Mouse (Mus musculus) heart, postnatal 14 days (tissue): ENCODE results near the gene Chrna4. TPM values are rescaled to one million over a fixed set of nuclear protein-coding genes. Genes with fewer than 3 reads are reported as not detected.

ENCODE experiments used
- DNase-seq, 2 experiments: peaks; one replicate each; pipeline ENCODE4 v3.0.0; 2021 to 2022
- intact Hi-C: fragments of 180-260 bp; cut with DNase I; formaldehyde crosslinking; loops from one replicate; pipeline ENCODE4 v1.15.1; 2025
- total RNA-seq, 2 experiments: library from RNA; stranded (reverse); gene quantifications; 2 replicates each; pipeline ENCODE4 v1.2.3; 2021

Gene Chrna4
- total RNA-seq, 2 experiments from 2014 or later: 0.17 TPM; not detected in 1

GRCm38 (mm10) chr2:181039356-181039680 is 4.0 kb downstream of the Chrna4 start:
- intact Hi-C loops: no loop called here

GRCm38 (mm10) chr2:181038644-181039355 is 4.5 kb downstream of the Chrna4 start:
- DNase-seq: peak; percentile 6 to 27
- intact Hi-C loops: no loop called here

More at GRCm38 (mm10) chr2:181039356-181039680, 4.0 kb downstream of the Chrna4 start:
- no peak for DNase-seq

GRCm38 (mm10) chr2:181036561-181036960 is 6.8 kb downstream of the Chrna4 start:
- DNase-seq: no peak
- intact Hi-C loops: no loop called here

GRCm38 (mm10) chr2:181035186-181035585 is 8.2 kb downstream of the Chrna4 start:
- DNase-seq: no peak
- intact Hi-C loops: no loop called here

- peak; percentile 8 to 20 for DNase-seq
- intact Hi-C loops: loop anchor here (2.0 kb wide), 1 partner anchor 25 kb away; no protein-coding TSS in a partner anchor
Observed at GRCm38 (mm10) chr2:181033310-181033709, 10.0 kb downstream of the Chrna4 start.

- intact Hi-C loops: loop anchor here (2.0 kb wide), 1 partner anchor 26 kb away; no protein-coding TSS in a partner anchor
- DNase-seq: peak; percentile 26 to 45
Observed at GRCm38 (mm10) chr2:181032407-181032806, 10.9 kb downstream of the Chrna4 start.

GRCm38 (mm10) chr2:181031406-181031934 is 11.9 kb downstream of the Chrna4 start:
- no peak for DNase-seq
- intact Hi-C loops: no loop called here

- intact Hi-C loops: no loop called here
- DNase-seq: no peak
Observed at GRCm38 (mm10) chr2:181008339-181008738, 35.0 kb downstream of the Chrna4 start.

GRCm38 (mm10) chr2:181007054-181007453 is 36.3 kb downstream of the Chrna4 start:
- DNase-seq: no peak
- intact Hi-C loops: no loop called here

GRCm38 (mm10) chr2:180996905-180997304 is 46.4 kb downstream of the Chrna4 start:
- intact Hi-C loops: loop anchor here (1.0 kb wide), 2 partner anchors 63 to 75 kb away; no protein-coding TSS in a partner anchor

GRCm38 (mm10) chr2:180996436-180996835 is 46.9 kb downstream of the Chrna4 start:
- intact Hi-C loops: loop anchor here (1.0 kb wide), 2 partner anchors 64 to 76 kb away; no protein-coding TSS in a partner anchor
- peak; percentile 22 to 42 for DNase-seq

More at GRCm38 (mm10) chr2:180996905-180997304, 46.4 kb downstream of the Chrna4 start:
- no peak for DNase-seq

- no peak for DNase-seq
- intact Hi-C loops: no loop called here
Observed at GRCm38 (mm10) chr2:180995457-180995856, 47.9 kb downstream of the Chrna4 start.

- intact Hi-C loops: no loop called here
- DNase-seq: no peak
Observed at GRCm38 (mm10) chr2:180994360-180994759, 49.0 kb downstream of the Chrna4 start.

GRCm38 (mm10) chr2:180990347-180990746 is 53.0 kb downstream of the Chrna4 start:
- intact Hi-C loops: no loop called here
- DNase-seq: no peak

GRCm38 (mm10) chr2:180988948-180989347 is 54.4 kb downstream of the Chrna4 start:
- DNase-seq: no peak
- intact Hi-C loops: loop anchor here (10.0 kb wide), 1 partner anchor 366 kb away; no protein-coding TSS in a partner anchor

GRCm38 (mm10) chr2:180988347-180988913 is 54.9 kb downstream of the Chrna4 start:
- intact Hi-C loops: loop anchor here (10.0 kb wide), 1 partner anchor 366 kb away; no protein-coding TSS in a partner anchor
- DNase-seq: no peak

- no peak for DNase-seq
- intact Hi-C loops: loop anchor here (10.0 kb wide), 1 partner anchor 367 kb away; no protein-coding TSS in a partner anchor
Observed at GRCm38 (mm10) chr2:180987432-180988030, 55.8 kb downstream of the Chrna4 start.

- no peak for DNase-seq
- intact Hi-C loops: loop anchor here (10.0 kb wide), 1 partner anchor 368 kb away; no protein-coding TSS in a partner anchor
Observed at GRCm38 (mm10) chr2:180987001-180987400, 56.3 kb downstream of the Chrna4 start.

- intact Hi-C loops: loop anchor here (10.0 kb wide), 1 partner anchor 368 kb away; no protein-coding TSS in a partner anchor
- no peak for DNase-seq
Observed at GRCm38 (mm10) chr2:180986449-180986848, 56.9 kb downstream of the Chrna4 start, which contains the start of gene Col20a1. Gene Col20a1 (plus strand): TSS chr2:180986535.

- intact Hi-C loops: loop anchor here (10.0 kb wide), 1 partner anchor 369 kb away; no protein-coding TSS in a partner anchor
- no peak for DNase-seq
Observed at GRCm38 (mm10) chr2:180985635-180986034, 57.7 kb downstream of the Chrna4 start.
